Mouse (Mus musculus) bone marrow macrophage, adult 2 months (primary cell): ENCODE results near the gene Rnf115.

Experiments
- CTCF ChIP-seq: IDR thresholded peaks from 2 replicates; pipeline ENCODE4 v1.5.1; 2012; ENCODE audit warnings: low read depth, mild to moderate bottlenecking, low read length, moderate library complexity
- POLR2A ChIP-seq: IDR thresholded peaks from 2 replicates; pipeline ENCODE4 v1.6.1; 2012; ENCODE audit warnings: mild to moderate bottlenecking, low read depth, low read length, borderline replicate concordance

DNA sequence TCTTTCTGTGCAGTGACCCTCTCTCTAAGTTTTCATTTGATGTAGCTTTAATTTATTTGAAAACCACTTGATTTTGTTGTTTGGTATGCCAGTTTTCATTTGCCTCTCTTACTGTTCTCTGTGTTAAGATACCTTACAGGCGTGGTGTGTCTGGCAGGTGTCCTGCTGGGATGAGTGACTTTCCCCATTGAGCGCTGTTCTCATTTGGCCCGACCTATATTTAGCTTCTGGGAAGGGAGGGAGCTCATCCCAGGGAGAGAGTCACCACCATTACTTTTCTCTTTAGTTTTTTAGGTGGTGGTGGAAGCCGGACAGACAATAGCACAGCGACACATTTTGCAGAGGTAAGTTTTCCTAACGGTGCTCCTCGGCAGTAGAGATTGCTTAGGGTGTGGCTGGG lies 30.2 kb downstream of the Rnf115 start:
- no peak for TF ChIP-seq CTCF
- no peak for TF ChIP-seq POLR2A
